Mouse (Mus musculus): ENCODE data around the gene Fpr1.

GRCm38 (mm10) chr17:17860110-17860509 is 23.6 kb downstream of the Fpr1 start:
- no peak for TF ChIP-seq POLR2A (IDR thresholded peaks at IDR 0.05; ENCODE audit: borderline replicate concordance, insufficient read depth, low read length)
- TF ChIP-seq CTCF (IDR thresholded peaks at IDR 0.05; ENCODE audit: borderline replicate concordance, insufficient read depth, low read depth, low read length), result no peak
